Mouse (Mus musculus) adrenal gland, adult (tissue): ENCODE measurements around the gene Psmb9.
A peak's percentile ranks its signal among the peaks of the same experiment; 100 is the strongest.

Experiments
- DNase-seq, 2 experiments: peaks; one replicate each; pipeline ENCODE4 v3.0.0; 2022 to 2023; ENCODE audit warnings: low spot score in 1 of 2; ENCODE audit not compliant: inconsistent age in 2 of 2

Psmb9 gene

DNA sequence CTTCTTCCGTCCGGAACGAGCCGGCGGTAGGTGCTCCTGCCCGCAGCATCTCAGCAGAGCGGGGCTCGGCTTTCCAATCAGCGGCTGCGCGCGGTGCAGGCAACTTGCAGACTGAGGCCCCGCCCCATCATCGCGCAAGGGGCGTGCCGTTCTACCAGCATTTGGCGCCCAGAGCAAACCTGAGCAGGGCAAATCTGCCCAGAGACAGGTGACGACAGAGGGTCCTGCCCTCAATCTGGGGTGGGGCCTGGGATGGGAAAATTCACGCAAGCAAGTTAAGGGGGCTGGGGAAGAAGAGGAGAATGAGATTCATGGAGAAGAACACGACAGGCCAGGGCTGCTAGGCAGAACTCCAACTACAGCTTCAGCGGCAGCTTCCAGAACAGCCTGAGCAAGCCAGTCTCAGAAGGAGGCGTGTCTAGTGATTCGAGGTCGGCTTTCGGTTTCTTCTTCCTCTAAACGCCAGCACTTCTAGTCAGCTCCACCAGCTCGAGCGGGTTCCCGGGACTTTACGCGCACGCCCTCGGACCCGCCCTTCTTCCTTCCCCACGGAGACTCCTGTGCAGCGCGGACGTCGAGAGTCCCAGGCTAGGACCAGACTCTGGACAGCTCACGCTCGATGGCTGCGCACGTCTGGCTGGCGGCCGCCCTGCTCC, at the start of gene Psmb9, which contains the start of gene Tap1:
TSS of gene Psmb9 (minus strand) at position 504 of the 656 bp plus-strand sequence.
TSS of gene Tap1 (plus strand) at position 293 of the 656 bp plus-strand sequence.
- peak; percentile 98 to 100 for DNase-seq

GRCm38 (mm10) chr17:34236691-34237090, 49.1 kb upstream of the Psmb9 start:
- no peak for DNase-seq

- peak; percentile 77 to 92 for DNase-seq
These were observed 47.4 kb upstream of the Psmb9 start for GRCm38 (mm10) chr17:34234926-34235325.

- DNase-seq: peak in 1 of 2 experiments; percentile 24
These were observed 44.5 kb upstream of the Psmb9 start for GRCm38 (mm10) chr17:34232021-34232420.

DNA sequence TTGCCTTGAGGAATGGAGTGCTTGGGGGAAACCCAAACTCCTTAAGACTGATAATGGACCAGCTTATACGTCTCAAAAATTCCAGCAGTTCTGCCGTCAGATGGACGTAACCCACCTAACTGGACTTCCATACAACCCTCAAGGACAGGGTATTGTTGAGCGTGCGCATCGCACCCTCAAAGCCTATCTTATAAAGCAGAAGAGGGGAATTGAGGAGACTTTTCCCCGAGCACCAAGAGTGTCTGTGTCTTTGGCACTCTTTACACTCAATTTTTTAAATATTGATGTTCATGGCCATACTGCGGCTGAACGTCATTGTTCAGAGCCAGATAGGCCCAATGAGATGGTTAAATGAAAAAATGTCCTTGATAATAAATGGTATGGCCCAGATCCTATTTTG, 43.4 kb upstream of the Psmb9 start:
- DNase-seq: peak in 1 of 2 experiments; percentile 40

- peak in 1 of 2 experiments; percentile 23 for DNase-seq
These were observed 38.3 kb upstream of the Psmb9 start for GRCm38 (mm10) chr17:34225911-34226310.

DNA sequence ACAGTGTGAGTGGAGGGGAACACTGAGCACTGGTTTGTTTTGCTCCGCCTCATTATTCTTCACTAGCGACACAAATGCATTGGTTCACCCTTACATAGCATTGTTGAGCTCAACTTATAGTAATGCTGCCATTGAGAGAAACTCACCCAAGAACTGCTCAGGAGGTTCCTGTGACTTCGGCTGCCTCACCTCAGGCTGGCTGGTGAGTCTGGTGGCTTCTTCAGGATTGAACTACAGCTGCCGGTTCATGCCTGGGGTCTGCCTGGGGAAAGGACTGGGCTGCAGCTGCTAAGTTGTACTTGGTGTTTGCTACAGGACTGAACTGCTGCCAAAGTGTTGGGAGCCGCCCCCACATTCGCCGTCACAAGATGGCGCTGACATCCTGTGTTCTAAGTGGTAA, 37.9 kb upstream of the Psmb9 start:
- peak in 1 of 2 experiments; percentile 10 for DNase-seq

DNA sequence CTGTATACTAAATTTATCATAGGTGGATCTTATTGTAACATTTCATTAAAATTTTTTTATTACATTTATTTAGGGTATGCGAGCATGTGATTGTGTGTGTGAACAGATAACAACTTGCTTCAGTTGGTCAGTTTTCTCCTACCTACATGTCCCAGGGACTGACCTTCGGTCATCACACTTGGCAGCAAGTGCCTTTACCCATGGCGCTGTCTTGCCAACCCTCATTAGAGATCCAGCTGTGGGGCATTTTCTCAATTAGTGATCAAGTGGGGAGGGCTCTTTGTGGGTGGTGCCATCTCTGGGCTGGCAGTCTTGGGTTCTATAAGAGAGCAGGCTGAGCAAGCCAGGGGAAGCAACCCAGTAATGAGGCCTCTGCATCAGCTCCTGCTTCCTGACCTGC, 37.3 kb upstream of the Psmb9 start:
- DNase-seq: peak in 1 of 2 experiments; percentile 12

DNA sequence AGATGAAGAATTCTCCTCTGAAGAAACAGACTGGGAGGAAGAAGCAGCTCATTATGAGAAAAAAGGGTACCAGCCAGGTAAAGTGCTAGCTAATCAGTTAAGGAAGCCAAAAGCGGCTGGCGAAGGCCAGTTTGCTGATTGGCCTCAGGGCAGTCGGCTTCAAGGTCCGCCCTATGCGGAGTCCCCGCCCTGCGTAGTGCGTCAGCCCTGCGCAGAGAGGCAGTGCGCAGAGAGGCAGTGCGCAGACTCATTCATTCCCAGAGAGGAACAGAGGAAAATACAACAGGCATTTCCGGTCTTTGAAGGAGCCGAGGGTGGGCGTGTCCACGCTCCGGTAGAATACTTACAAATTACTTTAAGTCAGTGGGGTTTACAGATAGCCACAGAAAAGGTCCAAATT, 32.8 kb upstream of the Psmb9 start:
- peak in 1 of 2 experiments; percentile 34 for DNase-seq

DNA sequence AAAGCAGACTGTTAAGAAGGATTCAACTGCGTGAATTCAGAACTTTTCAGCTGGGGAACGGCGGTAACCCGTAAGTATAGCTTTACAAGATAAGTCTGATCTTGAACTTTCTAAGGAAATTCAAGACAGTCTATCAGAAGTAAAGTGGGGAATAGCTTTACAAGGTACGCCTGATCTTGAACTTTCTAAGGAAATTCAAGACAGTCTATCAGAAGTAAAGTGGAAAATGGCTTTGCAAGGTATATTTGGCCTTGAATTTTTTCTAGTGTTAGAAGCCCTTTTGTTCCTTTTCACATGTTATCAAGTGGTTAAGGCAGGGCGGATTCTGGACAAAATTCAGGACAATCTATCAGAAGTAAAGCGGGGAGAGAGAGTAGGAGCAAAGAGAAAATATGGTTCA, 32.2 kb upstream of the Psmb9 start:
- DNase-seq: peak in 1 of 2 experiments; percentile 87

GRCm38 (mm10) chr17:34219096-34219495, 31.5 kb upstream of the Psmb9 start:
- peak; percentile 59 to 82 for DNase-seq

GRCm38 (mm10) chr17:34218675-34219074, 31.1 kb upstream of the Psmb9 start:
- peak; percentile 61 to 88 for DNase-seq

- peak; percentile 3 to 21 for DNase-seq
These were observed 30.4 kb upstream of the Psmb9 start for GRCm38 (mm10) chr17:34217986-34218385.

DNA sequence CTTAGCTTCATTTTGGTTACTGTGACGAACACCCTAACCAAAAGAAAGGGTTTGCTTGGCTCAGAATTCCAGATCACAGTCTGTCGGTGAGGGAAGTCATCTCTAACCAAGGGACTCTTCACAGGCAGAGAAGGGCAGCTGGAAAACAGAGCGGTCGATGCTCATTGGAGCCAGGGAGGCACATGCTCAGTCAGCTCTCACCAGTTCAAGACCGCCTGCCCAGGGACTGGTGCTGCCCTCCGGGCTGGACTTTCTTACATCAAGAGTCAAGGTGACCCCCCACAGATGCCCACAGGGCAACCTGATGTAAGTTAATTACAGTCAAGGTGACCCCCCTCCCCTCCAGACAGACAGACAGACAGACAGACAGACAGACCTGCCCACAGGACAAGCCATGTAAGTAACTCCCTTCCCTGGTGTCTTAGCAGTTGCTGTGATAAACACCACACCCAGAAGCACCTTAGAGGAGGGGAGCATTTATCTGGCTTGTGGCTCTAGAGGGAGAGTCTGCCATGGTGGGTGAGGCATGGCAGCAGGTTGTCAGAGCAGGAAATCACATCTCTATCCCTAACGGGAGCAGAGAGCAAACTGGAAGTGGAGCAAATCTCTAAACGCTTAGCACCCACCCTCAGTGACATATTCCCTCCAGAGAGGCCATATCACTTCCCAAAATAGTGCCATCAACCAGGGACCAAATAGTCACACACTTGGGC, 29.8 kb upstream of the Psmb9 start:
- DNase-seq: peak; percentile 1 to 17

DNA sequence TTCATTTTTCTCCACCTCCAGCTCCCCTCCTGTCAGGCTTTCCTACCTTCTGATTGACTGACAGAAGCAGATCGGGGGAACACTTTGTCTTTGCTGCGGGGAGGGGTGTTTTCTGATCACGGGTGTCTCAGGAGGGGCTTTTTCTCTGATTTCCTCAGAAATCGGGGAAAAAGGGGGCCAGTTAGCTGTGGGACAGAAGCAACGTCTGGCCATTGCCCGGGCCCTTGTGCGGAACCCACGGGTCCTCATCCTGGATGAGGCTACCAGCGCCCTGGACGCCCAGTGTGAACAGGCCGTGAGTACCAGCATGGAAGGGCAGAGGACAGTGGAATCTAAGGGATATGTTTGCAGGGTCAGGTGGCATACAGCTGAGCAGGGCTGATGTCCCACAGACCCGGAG, 27.6 kb upstream of the Psmb9 start:
- peak in 1 of 2 experiments; percentile 16 for DNase-seq

- DNase-seq: peak in 1 of 2 experiments; percentile 21
These were observed 26.4 kb upstream of the Psmb9 start for GRCm38 (mm10) chr17:34213936-34214335.

DNA sequence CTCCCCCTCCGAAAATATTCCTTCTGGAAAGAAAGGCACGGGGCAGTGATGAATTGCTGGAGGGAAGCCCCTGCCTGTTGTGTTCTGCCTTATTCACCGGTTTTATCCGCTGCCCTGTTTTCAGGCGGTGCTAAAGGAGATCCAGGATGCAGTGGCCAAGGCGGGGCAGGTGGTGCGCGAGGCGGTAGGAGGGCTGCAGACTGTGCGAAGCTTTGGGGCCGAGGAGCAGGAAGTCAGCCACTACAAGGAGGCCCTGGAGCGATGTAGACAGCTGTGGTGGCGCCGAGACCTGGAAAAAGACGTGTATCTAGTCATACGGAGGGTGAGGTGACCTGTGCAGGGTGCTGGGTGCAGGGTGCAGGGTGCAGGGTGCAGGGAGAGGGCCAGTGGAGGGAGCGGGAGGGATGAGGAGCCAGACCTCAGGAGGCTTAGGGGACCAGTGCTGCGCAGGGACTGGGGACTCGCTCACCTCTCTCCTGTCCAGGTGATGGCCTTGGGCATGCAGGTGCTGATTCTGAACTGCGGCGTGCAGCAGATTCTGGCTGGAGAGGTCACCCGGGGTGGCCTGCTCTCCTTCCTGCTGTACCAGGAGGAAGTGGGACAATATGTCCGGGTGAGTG, 24.3 kb upstream of the Psmb9 start:
- DNase-seq: peak; percentile 14 to 27

GRCm38 (mm10) chr17:34210599-34210998, 23.0 kb upstream of the Psmb9 start:
- peak; percentile 88 to 89 for DNase-seq

- DNase-seq: peak; percentile 23 to 49
These were observed 22.1 kb upstream of the Psmb9 start for GRCm38 (mm10) chr17:34209680-34210079.

DNA sequence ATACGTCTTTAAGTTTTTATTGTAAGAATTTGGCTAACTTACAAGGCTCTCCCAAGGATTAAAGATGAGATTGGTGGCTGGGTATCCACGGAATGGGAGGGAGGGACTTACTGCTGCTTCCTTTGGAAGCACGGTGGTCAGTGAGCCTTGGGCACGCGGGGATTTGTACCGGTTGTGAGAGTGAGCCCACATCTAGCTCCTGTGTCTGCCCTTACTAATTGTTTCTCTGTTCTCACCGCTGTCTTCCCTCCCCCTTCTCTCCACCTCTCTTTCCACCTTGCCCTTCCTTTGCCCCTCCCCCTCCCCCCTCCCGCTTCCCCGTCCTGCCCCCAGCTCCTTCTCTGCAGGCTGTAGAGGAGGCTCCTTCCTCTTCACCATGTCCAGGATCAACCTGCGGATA, 20.9 kb upstream of the Psmb9 start:
- peak in 1 of 2 experiments; percentile 16 for DNase-seq

DNA sequence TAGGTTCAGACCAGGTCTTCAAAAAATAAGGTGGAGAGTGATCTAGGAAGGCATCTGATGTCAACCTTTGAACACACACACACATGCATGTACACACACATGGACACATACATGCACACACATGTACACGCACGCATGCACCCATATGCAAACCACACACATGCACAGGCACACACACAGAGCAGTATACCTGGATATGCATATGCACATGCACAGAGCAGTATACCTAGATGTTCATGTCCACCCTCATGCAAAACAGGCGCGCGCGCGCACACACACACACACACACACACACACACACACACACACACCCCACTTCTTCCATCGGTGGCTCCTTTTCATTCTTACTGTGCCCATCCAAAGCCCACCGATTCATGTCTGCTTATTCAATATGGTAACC, 20.3 kb upstream of the Psmb9 start:
- no peak for DNase-seq

DNA sequence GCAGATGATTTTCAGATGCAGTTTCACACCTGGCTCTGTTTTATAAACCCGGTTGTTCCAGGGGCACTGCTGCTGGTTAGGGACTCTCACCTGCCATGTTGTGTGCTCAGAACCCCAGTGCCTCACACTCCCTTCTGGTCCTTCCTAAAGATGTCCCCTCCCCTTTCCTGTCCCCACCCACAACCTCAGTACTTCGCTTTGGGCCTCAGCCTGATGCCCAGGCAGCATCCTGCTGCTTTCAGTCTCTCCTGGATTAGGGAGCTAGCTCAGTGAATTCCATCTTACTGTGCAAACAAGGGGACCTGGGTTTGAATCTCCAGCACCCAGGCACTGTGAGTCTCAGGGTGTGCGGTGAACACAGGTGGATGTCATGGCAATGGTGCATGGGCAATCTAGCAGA, 19.9 kb upstream of the Psmb9 start:
- peak in 1 of 2 experiments; percentile 27 for DNase-seq
